Mouse (Mus musculus): ENCODE measurements around the gene Vgll4. TPM values are rescaled to one million over a fixed set of nuclear protein-coding genes. Genes with fewer than 3 reads are reported as not detected.

Gene Vgll4
- polyA plus RNA-seq, 2 experiments, result 70.1 to 103 TPM

- Histone ChIP-seq H3K27me3 (ENCODE audit: control insufficient read depth, insufficient read depth, low read length) (no peaks in the 10 kb centered on the region), H3K4me2 (replicated peaks; ENCODE audit: low read depth, low read length, severe bottlenecking) (peak overlapping the region; percentile 41), H3K27ac (replicated peaks; ENCODE audit: low read depth, low read length) (peak overlapping the region; percentile 67), H3K9me3 (ENCODE audit: control insufficient read depth, low read length) (no peaks in the 10 kb centered on the region), H3K4me3 (replicated peaks; ENCODE audit: low read length) (peak overlapping the region; percentile 3; the same call in 1 of the 2 replicates), H3K4me1 (ENCODE audit: control insufficient read depth, insufficient read depth, low read length) (peaks cover 55% of the 10 kb centered on the region), H3K9ac (ENCODE audit: low read depth, low read length, severe bottlenecking) (peak overlapping the region; percentile 40; the same call in 1 of the 2 replicates), H3K36me3 (ENCODE audit: control insufficient read depth, insufficient read depth, low read length) (peaks cover 16% of the 10 kb centered on the region)
- WGBS, result 5% methylated on average over 7 of the region's 7 CpGs
- TF ChIP-seq POLR2A (IDR thresholded peaks at IDR 0.05; ENCODE audit: borderline replicate concordance, extremely low read depth, insufficient read depth, insufficient read length), result no peak
- peak; percentile 81 for ATAC-seq (ENCODE audit: low FRiP score, low read depth)
- DNase-seq (ENCODE audit: low spot score), result peak; percentile 83
Observed at GRCm38 (mm10) chr6:114899652-114900051, 70.1 kb downstream of the Vgll4 start.

GRCm38 (mm10) chr6:114898949-114899348 is 70.8 kb downstream of the Vgll4 start:
- no peak overlapping the region for H3K4me2 ChIP-seq (replicated peaks; ENCODE audit: low read depth, low read length, severe bottlenecking)
- peaks cover 19% of the 10 kb centered on the region for H3K36me3 ChIP-seq (ENCODE audit: control insufficient read depth, insufficient read depth, low read length)
- TF ChIP-seq POLR2A (IDR thresholded peaks at IDR 0.05; ENCODE audit: borderline replicate concordance, extremely low read depth, insufficient read depth, insufficient read length), result no peak
- H3K9ac ChIP-seq (ENCODE audit: low read depth, low read length, severe bottlenecking), result no peak overlapping the region
- no peak for ATAC-seq (ENCODE audit: low FRiP score, low read depth)
- no peak for DNase-seq (ENCODE audit: low spot score)
- no peaks in the 10 kb centered on the region for H3K9me3 ChIP-seq (ENCODE audit: control insufficient read depth, low read length)
- no peak overlapping the region for H3K4me3 ChIP-seq (replicated peaks; ENCODE audit: low read length)
- peak overlapping the region; percentile 3; the same call in 1 of the 2 replicates for H3K27ac ChIP-seq (replicated peaks; ENCODE audit: low read depth, low read length)
- no peaks in the 10 kb centered on the region for H3K27me3 ChIP-seq (ENCODE audit: control insufficient read depth, insufficient read depth, low read length)
- peaks cover 59% of the 10 kb centered on the region for H3K4me1 ChIP-seq (ENCODE audit: control insufficient read depth, insufficient read depth, low read length)
- WGBS, result 93% methylated on average over 4 of the region's 4 CpGs

- ATAC-seq (ENCODE audit: low FRiP score, low read depth), result no peak
- no peak for DNase-seq (ENCODE audit: low spot score)
- Histone ChIP-seq H3K4me3 (replicated peaks; ENCODE audit: low read length) (no peak overlapping the region), H3K36me3 (ENCODE audit: control insufficient read depth, insufficient read depth, low read length) (peaks cover 22% of the 10 kb centered on the region), H3K27me3 (ENCODE audit: control insufficient read depth, insufficient read depth, low read length) (no peaks in the 10 kb centered on the region), H3K9ac (ENCODE audit: low read depth, low read length, severe bottlenecking) (no peak overlapping the region), H3K4me2 (replicated peaks; ENCODE audit: low read depth, low read length, severe bottlenecking) (no peak overlapping the region), H3K27ac (replicated peaks; ENCODE audit: low read depth, low read length) (no peak overlapping the region), H3K4me1 (ENCODE audit: control insufficient read depth, insufficient read depth, low read length) (peaks cover 59% of the 10 kb centered on the region), H3K9me3 (ENCODE audit: control insufficient read depth, low read length) (no peaks in the 10 kb centered on the region)
- TF ChIP-seq POLR2A (IDR thresholded peaks at IDR 0.05; ENCODE audit: borderline replicate concordance, extremely low read depth, insufficient read depth, insufficient read length), result no peak
- WGBS, result 91% methylated on average over 2 of the region's 2 CpGs
Observed at GRCm38 (mm10) chr6:114896281-114896680, 73.5 kb downstream of the Vgll4 start.

- H3K4me2 ChIP-seq (replicated peaks; ENCODE audit: low read depth, low read length, severe bottlenecking), result no peak overlapping the region
- H3K36me3 ChIP-seq (ENCODE audit: control insufficient read depth, insufficient read depth, low read length), result peaks cover 27% of the 10 kb centered on the region
- ATAC-seq (ENCODE audit: low FRiP score, low read depth) (no peak), DNase-seq (ENCODE audit: low spot score) (no peak)
- WGBS, result 88% methylated on average over 7 of the region's 7 CpGs
- H3K27me3 ChIP-seq (ENCODE audit: control insufficient read depth, insufficient read depth, low read length), result no peaks in the 10 kb centered on the region
- H3K9ac ChIP-seq (ENCODE audit: low read depth, low read length, severe bottlenecking), result no peak overlapping the region
- peaks cover 59% of the 10 kb centered on the region for H3K4me1 ChIP-seq (ENCODE audit: control insufficient read depth, insufficient read depth, low read length)
- no peak overlapping the region for H3K27ac ChIP-seq (replicated peaks; ENCODE audit: low read depth, low read length)
- H3K9me3 ChIP-seq (ENCODE audit: control insufficient read depth, low read length), result no peaks in the 10 kb centered on the region
- H3K4me3 ChIP-seq (replicated peaks; ENCODE audit: low read length), result no peak overlapping the region
- TF ChIP-seq POLR2A (IDR thresholded peaks at IDR 0.05; ENCODE audit: borderline replicate concordance, extremely low read depth, insufficient read depth, insufficient read length), result no peak
Observed at GRCm38 (mm10) chr6:114895191-114895590, 74.6 kb downstream of the Vgll4 start.

- DNase-seq (ENCODE audit: low spot score), result no peak
- TF ChIP-seq POLR2A (IDR thresholded peaks at IDR 0.05; ENCODE audit: borderline replicate concordance, extremely low read depth, insufficient read depth, insufficient read length), result no peak
- H3K27ac ChIP-seq (replicated peaks; ENCODE audit: low read depth, low read length), result no peak overlapping the region
- peaks cover 56% of the 10 kb centered on the region for H3K4me1 ChIP-seq (ENCODE audit: control insufficient read depth, insufficient read depth, low read length)
- no peaks in the 10 kb centered on the region for H3K9me3 ChIP-seq (ENCODE audit: control insufficient read depth, low read length)
- ATAC-seq (ENCODE audit: low FRiP score, low read depth), result no peak
- H3K9ac ChIP-seq (ENCODE audit: low read depth, low read length, severe bottlenecking), result no peak overlapping the region
- no peaks in the 10 kb centered on the region for H3K27me3 ChIP-seq (ENCODE audit: control insufficient read depth, insufficient read depth, low read length)
- H3K4me3 ChIP-seq (replicated peaks; ENCODE audit: low read length), result no peak overlapping the region
- H3K36me3 ChIP-seq (ENCODE audit: control insufficient read depth, insufficient read depth, low read length), result peaks cover 29% of the 10 kb centered on the region
- H3K4me2 ChIP-seq (replicated peaks; ENCODE audit: low read depth, low read length, severe bottlenecking), result no peak overlapping the region
- WGBS, result 54% methylated on average over 4 of the region's 4 CpGs
Observed at GRCm38 (mm10) chr6:114894548-114895106, 75.2 kb downstream of the Vgll4 start.

Data from limb, embryonic 14.5 days (tissue).